Mouse (Mus musculus): ENCODE results near the gene Spata3. TPM values are rescaled to one million over a fixed set of nuclear protein-coding genes. Genes with fewer than 3 reads are reported as not detected.

Spata3 gene
- total RNA-seq, 2 experiments from 2014 or later = not detected

Other genes starting within 250 kb of the Spata3 start
- gene A630001G21Rik, start 238.2 kb upstream of the Spata3 start, total RNA-seq (2021) = under 1 TPM; 0.15 to 0.48 TPM
- 100 to 1,000 TPM; 142 to 177 TPM for gene Cab39, start 223.4 kb upstream of the Spata3 start, total RNA-seq (2021)
- 10 to 100 TPM; 21.2 to 22.6 TPM for gene Itm2c, start 122.5 kb upstream of the Spata3 start, total RNA-seq (2021)
- gene 4933407L21Rik, start 88.3 kb upstream of the Spata3 start, total RNA-seq (2021) = not detected
- gene Gpr55, start 55.8 kb upstream of the Spata3 start, total RNA-seq (2021) = not detected
- gene 2810459M11Rik, start 29.0 kb downstream of the Spata3 start, total RNA-seq (2021) = not detected
- gene Psmd1, start 47.6 kb downstream of the Spata3 start, total RNA-seq (2021) = 10 to 100 TPM; 96.2 to 98.9 TPM
- gene Htr2b, start 95.2 kb downstream of the Spata3 start, total RNA-seq (2021) = under 1 TPM in 1 of 2 experiments, not detected in 1; 0.96 TPM
- 1 to 10 TPM in 1 of 2 experiments, under 1 TPM in 1; 0.54 to 1.3 TPM for gene Gm21972, start 116.8 kb downstream of the Spata3 start, total RNA-seq (2021)
- 1 to 10 TPM; 2.1 to 2.4 TPM for gene Armc9, start 138.0 kb downstream of the Spata3 start, total RNA-seq (2021)

Data from gastrocnemius, postnatal 25 days (tissue).